Mouse (Mus musculus) ES-E14 (cell line): ENCODE data around the gene Tspo. TPM values are rescaled to one million over a fixed set of nuclear protein-coding genes. Genes with fewer than 3 reads are reported as not detected.
A peak's percentile ranks its signal among the peaks of the same experiment; 100 is the strongest.

ENCODE experiments used
- DNase-seq: peaks from one replicate; pipeline ENCODE4 v3.0.0-alpha.2; 2013; ENCODE audit warnings: low read depth, low spot score
- H3K27ac ChIP-seq: 2 replicates; pipeline ENCODE4 v1.5.1; 2012; ENCODE audit warnings: low read depth, mild to moderate bottlenecking, low read length, moderate library complexity, mixed read lengths; ENCODE audit not compliant: poor library complexity, insufficient read depth, severe bottlenecking
- H3K36me3 ChIP-seq: 2 replicates; pipeline ENCODE4 v1.6.1; 2012; ENCODE audit warnings: mild to moderate bottlenecking, low read length, moderate library complexity, mixed read lengths; ENCODE audit not compliant: control insufficient read depth, poor library complexity, insufficient read depth, severe bottlenecking
- H3K4me1 ChIP-seq, 2 experiments: fragments of 150-350 bp in 1 of 2; sonication (generic) in 1 of 2; 2 replicates each; pipeline ENCODE4 v1.6.1; 2012; ENCODE audit warnings: low read length in 2 of 2, mild to moderate bottlenecking in 1 of 2, mixed read lengths in 1 of 2; ENCODE audit not compliant: control insufficient read depth in 2 of 2, insufficient read depth in 2 of 2, poor library complexity in 1 of 2
- H3K4me3 ChIP-seq, 2 experiments: fragments of 150-350 bp in 1 of 2; sonication (generic) in 1 of 2; 2 replicates each; pipeline ENCODE4 v1.5.1; 2012; ENCODE audit warnings: low read length in 2 of 2, low read depth in 1 of 2, mild to moderate bottlenecking in 1 of 2, mixed read lengths in 1 of 2; ENCODE audit not compliant: insufficient read depth in 1 of 2, poor library complexity in 1 of 2, severe bottlenecking in 1 of 2
- H3K9ac ChIP-seq: 2 replicates; pipeline ENCODE4 v1.6.1; 2012; ENCODE audit warnings: low read depth, mild to moderate bottlenecking, low read length, mixed read lengths; ENCODE audit not compliant: poor library complexity, insufficient read depth, severe bottlenecking
- H3K9me3 ChIP-seq: fragments of 150-350 bp; sonication (generic); 2 replicates; pipeline ENCODE4 v1.6.1; 2012; ENCODE audit warnings: low read depth, mild to moderate bottlenecking, low read length; ENCODE audit not compliant: control insufficient read depth, insufficient read depth
- CHD2 ChIP-seq: IDR thresholded peaks from 2 replicates; pipeline ENCODE4 v1.6.1; 2014; ENCODE audit warnings: mild to moderate bottlenecking, low read depth, low read length, inconsistent platforms
- HCFC1 ChIP-seq: IDR thresholded peaks from 2 replicates; pipeline ENCODE4 v1.6.1; 2012; ENCODE audit warnings: low read length, inconsistent platforms, borderline replicate concordance; ENCODE audit not compliant: insufficient read depth
- MAFK ChIP-seq: IDR thresholded peaks from 2 replicates; pipeline ENCODE4 v1.6.1; 2014; ENCODE audit warnings: mild to moderate bottlenecking, low read depth, low read length, inconsistent platforms; ENCODE audit not compliant: insufficient read depth
- ZC3H11A ChIP-seq: IDR thresholded peaks from 2 replicates; pipeline ENCODE4 v1.6.1; 2012; ENCODE audit warnings: low read depth, mild to moderate bottlenecking, inconsistent platforms, low read length, borderline replicate concordance
- ZNF384 ChIP-seq: IDR thresholded peaks from 2 replicates; pipeline ENCODE4 v1.6.1; 2012; ENCODE audit warnings: low read depth, low read length, inconsistent platforms
- in situ Hi-C, 2 experiments: fragments of 600-800 bp; cut with MboI; formaldehyde crosslinking; loops; one replicate each; pipeline ENCODE4 v1.15.1; 2025; ENCODE audit warnings: low sequenced_read_pairs in 2 of 2, inconsistent platforms in 1 of 2; ENCODE audit not compliant: unreplicated experiment in 2 of 2
- total RNA-seq: library from RNA; depleted of rRNA; stranded (reverse); fragments of 300-350 nt; gene quantifications from 2 replicates; pipeline ENCODE4 v1.2.3, GENCODE M21; 2012

The Tspo gene
- total RNA-seq, 1 experiment, result 43.4 TPM

DNA sequence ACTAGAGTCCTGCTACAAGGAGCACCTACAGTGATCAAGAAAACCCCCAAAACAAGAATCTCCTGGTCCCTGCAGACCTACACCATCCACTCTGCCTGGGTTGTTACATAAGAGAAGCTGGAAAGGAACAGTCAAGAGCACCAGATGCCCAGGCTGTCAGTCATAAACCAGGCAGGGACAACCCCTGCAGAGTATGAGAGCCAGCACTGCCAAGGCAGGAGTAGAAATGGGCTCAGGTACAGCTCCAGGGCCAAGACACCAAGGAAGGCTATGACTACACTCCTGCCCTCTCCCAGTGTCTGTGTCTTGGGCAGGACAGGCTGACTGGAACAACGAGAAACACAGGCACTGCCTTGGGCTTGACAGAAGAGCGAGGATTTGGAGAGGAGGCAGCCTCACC is 13.3 kb upstream of the Tspo start:
- DNase-seq, result no peak
- Histone ChIP-seq H3K9ac (no peak overlapping the region), H3K36me3 (peaks cover 45% of the 10 kb centered on the region), H3K4me1 (peaks cover 0 to 5% of the 10 kb centered on the region in 2 experiments; a peak in 1 of 4 replicates), H3K27ac (no peak overlapping the region), H3K4me3 (no peak overlapping the region), H3K9me3 (no peaks in the 10 kb centered on the region)
- TF ChIP-seq HCFC1 (no peak), ZC3H11A (no peak), CHD2 (no peak), ZNF384 (no peak), MAFK (no peak)
- in situ Hi-C loops, result no loop called here

GRCm38 (mm10) chr15:83553831-83554230 is 9.6 kb upstream of the Tspo start:
- Histone ChIP-seq H3K36me3 (peaks cover 19% of the 10 kb centered on the region), H3K27ac (no peak overlapping the region), H3K9me3 (no peaks in the 10 kb centered on the region), H3K4me1 (no peaks in the 10 kb centered on the region), H3K9ac (no peak overlapping the region), H3K4me3 (no peak overlapping the region)
- in situ Hi-C loops, result no loop called here
- TF ChIP-seq HCFC1, result no peak
- no peak for TF ChIP-seq ZNF384
- no peak for TF ChIP-seq ZC3H11A
- TF ChIP-seq MAFK, result no peak
- no peak for TF ChIP-seq CHD2
- DNase-seq, result no peak

DNA sequence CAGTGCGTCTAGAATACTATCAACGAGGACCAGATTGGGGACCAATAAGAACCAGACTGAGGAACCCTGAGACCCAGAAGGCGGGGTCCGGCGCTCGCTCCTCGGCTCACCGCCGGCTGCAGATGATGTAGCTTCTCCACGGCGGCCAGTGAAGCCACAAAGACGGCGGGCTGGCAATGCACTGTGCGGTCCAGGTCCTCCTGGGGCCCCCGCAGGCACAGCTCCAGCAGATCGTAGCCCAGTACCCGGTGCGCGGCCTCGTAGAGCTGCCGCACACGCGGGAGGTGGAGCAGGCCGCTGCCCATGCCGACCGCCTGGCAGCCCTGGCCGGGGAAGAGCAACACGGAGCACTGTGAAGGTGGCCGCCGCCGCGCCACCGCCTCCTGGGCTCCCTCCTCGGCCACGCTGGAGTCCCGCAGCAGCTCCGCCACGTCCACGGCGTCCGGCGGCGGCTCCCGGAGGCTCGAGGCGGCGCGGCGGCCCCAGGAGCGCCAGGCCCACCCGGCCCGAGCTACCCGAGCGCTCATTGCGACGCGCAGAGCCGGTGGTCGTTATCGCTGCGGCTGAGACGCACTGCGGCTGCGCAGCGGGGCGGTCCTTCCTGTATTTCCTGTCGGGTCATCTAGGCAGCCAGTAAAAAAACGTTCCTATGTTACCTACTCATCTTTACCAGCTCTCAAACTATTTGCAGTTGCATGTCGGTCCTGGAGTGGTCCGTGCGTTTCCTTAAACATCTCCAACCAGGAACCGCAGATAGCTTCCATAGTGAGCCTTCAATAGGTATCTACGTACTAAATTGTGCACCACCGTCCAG is 8.0 kb upstream of the Tspo start:
- in situ Hi-C loops, result no loop called here
- H3K4me3 ChIP-seq, result peak overlapping the region; percentile 96 to 99
- peak; percentile 68 for DNase-seq
- no peaks in the 10 kb centered on the region for H3K9me3 ChIP-seq
- TF ChIP-seq ZNF384 (no peak), CHD2 (no peak), HCFC1 (no peak), MAFK (no peak), ZC3H11A (no peak)
- H3K9ac ChIP-seq, result peak overlapping the region; percentile 100
- peaks cover 11% of the 10 kb centered on the region; the same call in 1 of the 2 replicates for H3K36me3 ChIP-seq
- H3K4me1 ChIP-seq, result no peaks in the 10 kb centered on the region
- H3K27ac ChIP-seq, result peak overlapping the region; percentile 75

DNA sequence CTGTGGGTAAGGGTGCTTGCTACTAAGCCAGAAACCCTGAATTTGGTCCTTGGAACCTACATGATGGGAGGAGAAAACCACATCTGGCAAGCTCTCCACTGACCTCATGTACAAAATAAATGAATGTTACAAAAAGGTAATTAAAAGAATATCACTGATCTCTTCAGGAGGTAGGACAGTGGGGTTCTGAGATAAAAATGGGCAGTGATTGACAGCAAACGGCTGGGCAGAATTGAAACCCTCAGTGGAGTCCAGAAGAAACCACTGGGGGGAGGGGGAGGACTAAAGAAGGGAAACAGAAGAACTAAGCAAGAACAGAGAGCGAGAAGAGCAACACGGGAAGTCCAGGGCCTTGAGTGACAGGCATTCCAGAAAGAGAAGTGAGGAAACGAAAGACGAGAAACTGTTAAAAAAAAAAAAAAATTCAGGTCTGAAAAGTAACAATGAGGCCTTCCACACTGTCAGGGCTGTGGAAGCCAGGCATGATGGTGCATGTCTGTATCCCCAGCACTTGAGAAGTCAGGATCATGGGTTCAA is 2.4 kb upstream of the Tspo start:
- in situ Hi-C loops, result no loop called here
- no peak overlapping the region for H3K4me3 ChIP-seq
- DNase-seq, result no peak
- H3K36me3 ChIP-seq, result no peaks in the 10 kb centered on the region
- H3K4me1 ChIP-seq, result peaks cover 2 to 21% of the 10 kb centered on the region in 2 experiments; a peak in 1 of 4 replicates
- H3K27ac ChIP-seq, result no peak overlapping the region
- H3K9me3 ChIP-seq, result no peaks in the 10 kb centered on the region
- H3K9ac ChIP-seq, result no peak overlapping the region
- TF ChIP-seq CHD2 (no peak), ZNF384 (no peak), ZC3H11A (no peak), MAFK (no peak), HCFC1 (no peak)
